Mouse (Mus musculus) heart, embryonic 16.5 days (tissue): ENCODE results near the gene Fam71e1. TPM values are rescaled to one million over a fixed set of nuclear protein-coding genes. Genes with fewer than 3 reads are reported as not detected.

Source experiments
- ATAC-seq: fragments of 200-750 bp; cut with Nextera tagmentation; replicated peaks from 2 replicates; pipeline ENCODE4 v1.8.0; 2017; ENCODE audit warnings: moderate number of reproducible peaks; ENCODE audit not compliant: insufficient read depth, low FRiP score; ENCODE audit errors: extremely low read depth
- H3K27ac ChIP-seq: fragments of 300-500 bp; sonication (generic); 2 replicates; pipeline ENCODE4 v1.5.1; 2014; ENCODE audit warnings: mild to moderate bottlenecking, low read length, control low read depth, moderate library complexity
- H3K27me3 ChIP-seq: fragments of 300-500 bp; sonication (generic); 2 replicates; pipeline ENCODE4 v1.6.1; 2014; ENCODE audit warnings: low read length, mixed read lengths; ENCODE audit not compliant: control insufficient read depth, insufficient read depth
- H3K36me3 ChIP-seq: fragments of 300-500 bp; sonication (generic); 2 replicates; pipeline ENCODE4 v1.6.1; 2014; ENCODE audit not compliant: control insufficient read depth, insufficient read depth
- H3K4me1 ChIP-seq: fragments of 300-500 bp; sonication (generic); 2 replicates; pipeline ENCODE4 v1.6.1; 2014; ENCODE audit warnings: low read length, mixed read lengths; ENCODE audit not compliant: control insufficient read depth, insufficient read depth
- H3K4me2 ChIP-seq: fragments of 300-500 bp; sonication (generic); 2 replicates; pipeline ENCODE4 v1.6.1; 2014; ENCODE audit warnings: low read depth, mild to moderate bottlenecking, control low read depth, low read length
- H3K4me3 ChIP-seq: fragments of 300-500 bp; sonication (generic); 2 replicates; pipeline ENCODE4 v1.5.1; 2014; ENCODE audit warnings: mild to moderate bottlenecking, control low read depth, low read length
- H3K9ac ChIP-seq: fragments of 300-500 bp; sonication (generic); 2 replicates; pipeline ENCODE4 v1.6.1; 2014; ENCODE audit warnings: low read length, control low read depth
- H3K9me3 ChIP-seq: fragments of 300-500 bp; sonication (generic); replicated peaks from 2 replicates; pipeline ENCODE4 v1.6.1; 2016; ENCODE audit warnings: low read length; ENCODE audit not compliant: control insufficient read depth
- WGBS: fragments of 180-500 bp; shearing (Covaris S2); extraction: QIAGEN DNeasy Blood & Tissue Kit; methylation state at CpG from one replicate; pipeline ENCODE4 v1.1.7; 2014; 5-methylcytosine and 5-hydroxymethylcytosine counted together
- polyA plus RNA-seq: library from polyadenylated mRNA; unstranded; fragments of >200 nt; fragmentation: Nextera tagmentation; extraction: Ambion mirVana; gene quantifications from 2 replicates; pipeline ENCODE4 v1.2.1, GENCODE M21; 2015

Gene Fam71e1
- polyA plus RNA-seq, 1 experiment from 2014 or later, result 6.8 TPM

- no peak for ATAC-seq
- WGBS, result 92% methylated on average over 5 of the region's 5 CpGs
- no peaks in the 10 kb centered on the region for H3K27me3 ChIP-seq
- no peak overlapping the region for H3K9ac ChIP-seq
- no peak overlapping the region for H3K27ac ChIP-seq
- no peaks in the 10 kb centered on the region for H3K9me3 ChIP-seq
- H3K4me2 ChIP-seq, result no peak overlapping the region
- no peak overlapping the region for H3K4me3 ChIP-seq
- peaks cover 14% of the 10 kb centered on the region for H3K4me1 ChIP-seq
- peaks cover 9% of the 10 kb centered on the region; the same call in 1 of the 2 replicates for H3K36me3 ChIP-seq
These were observed 5.0 kb upstream of the Fam71e1 start for GRCm38 (mm10) chr7:44491391-44491790.

GRCm38 (mm10) chr7:44492166-44492826 is 4.1 kb upstream of the Fam71e1 start:
- no peak overlapping the region for H3K27ac ChIP-seq
- H3K9me3 ChIP-seq, result no peaks in the 10 kb centered on the region
- H3K9ac ChIP-seq, result no peak overlapping the region
- WGBS, result 92% methylated on average over 21 of the region's 21 CpGs
- no peak overlapping the region for H3K4me3 ChIP-seq
- ATAC-seq, result no peak
- H3K27me3 ChIP-seq, result no peaks in the 10 kb centered on the region
- H3K4me1 ChIP-seq, result peaks cover 18% of the 10 kb centered on the region
- H3K4me2 ChIP-seq, result no peak overlapping the region
- peaks cover 9% of the 10 kb centered on the region; the same call in 1 of the 2 replicates for H3K36me3 ChIP-seq

- no peaks in the 10 kb centered on the region for H3K9me3 ChIP-seq
- 88% methylated on average over 12 of the region's 12 CpGs for WGBS
- peaks cover 9% of the 10 kb centered on the region; the same call in 1 of the 2 replicates for H3K36me3 ChIP-seq
- H3K4me3 ChIP-seq, result no peak overlapping the region
- H3K4me2 ChIP-seq, result no peak overlapping the region
- H3K27me3 ChIP-seq, result no peaks in the 10 kb centered on the region
- peaks cover 18% of the 10 kb centered on the region for H3K4me1 ChIP-seq
- no peak overlapping the region for H3K27ac ChIP-seq
- no peak for ATAC-seq
- no peak overlapping the region for H3K9ac ChIP-seq
These were observed 1.7 kb upstream of the Fam71e1 start for GRCm38 (mm10) chr7:44494681-44495080.

GRCm38 (mm10) chr7:44495086-44495485 is 1.3 kb upstream of the Fam71e1 start:
- Histone ChIP-seq H3K27me3 (peaks cover under 1% of the 10 kb centered on the region; the same call in 1 of the 2 replicates), H3K9me3 (no peaks in the 10 kb centered on the region), H3K36me3 (peaks cover 9% of the 10 kb centered on the region; the same call in 1 of the 2 replicates), H3K27ac (no peak overlapping the region), H3K4me2 (peak overlapping the region; percentile 76), H3K4me1 (peaks cover 17% of the 10 kb centered on the region), H3K9ac (peak overlapping the region; percentile 85), H3K4me3 (peak overlapping the region; percentile 72; the same call in 1 of the 2 replicates)
- WGBS, result 79% methylated on average over 7 of the region's 7 CpGs
- no peak for ATAC-seq

- H3K36me3 ChIP-seq, result peaks cover 8% of the 10 kb centered on the region; the same call in 1 of the 2 replicates
- H3K4me2 ChIP-seq, result peak overlapping the region; percentile 76
- H3K4me1 ChIP-seq, result peaks cover 15% of the 10 kb centered on the region
- H3K4me3 ChIP-seq, result peak overlapping the region; percentile 72
- under 1% methylated on average over 25 of the region's 26 CpGs for WGBS
- no peak for ATAC-seq
- peaks cover 3% of the 10 kb centered on the region; the same call in 1 of the 2 replicates for H3K27me3 ChIP-seq
- no peaks in the 10 kb centered on the region for H3K9me3 ChIP-seq
- peak overlapping the region; percentile 71 for H3K27ac ChIP-seq
- peak overlapping the region; percentile 74 for H3K9ac ChIP-seq
These were observed 359 bp downstream of the Fam71e1 start for GRCm38 (mm10) chr7:44496771-44497109.

- WGBS, result 89% methylated on average over 10 of the region's 10 CpGs
- H3K36me3 ChIP-seq, result peaks cover 3% of the 10 kb centered on the region; the same call in 1 of the 2 replicates
- peaks cover 15% of the 10 kb centered on the region for H3K4me1 ChIP-seq
- H3K9me3 ChIP-seq, result no peaks in the 10 kb centered on the region
- no peak for ATAC-seq
- H3K9ac ChIP-seq, result no peak overlapping the region
- H3K27me3 ChIP-seq, result peaks cover 3% of the 10 kb centered on the region; the same call in 1 of the 2 replicates
- no peak overlapping the region for H3K27ac ChIP-seq
- H3K4me3 ChIP-seq, result peak overlapping the region; percentile 72
- H3K4me2 ChIP-seq, result peak overlapping the region; percentile 76
These were observed 1.1 kb downstream of the Fam71e1 start for GRCm38 (mm10) chr7:44497361-44498055.

GRCm38 (mm10) chr7:44498922-44499321 is 2.5 kb downstream of the Fam71e1 start:
- no peak for ATAC-seq
- no peak overlapping the region for H3K27ac ChIP-seq
- 71% methylated on average over 1 of the region's 1 CpGs for WGBS
- H3K4me1 ChIP-seq, result peaks cover 15% of the 10 kb centered on the region
- no peaks in the 10 kb centered on the region for H3K9me3 ChIP-seq
- no peaks in the 10 kb centered on the region for H3K36me3 ChIP-seq
- H3K9ac ChIP-seq, result no peak overlapping the region
- H3K4me3 ChIP-seq, result no peak overlapping the region
- no peak overlapping the region for H3K4me2 ChIP-seq
- H3K27me3 ChIP-seq, result peaks cover 3% of the 10 kb centered on the region; the same call in 1 of the 2 replicates

- H3K27ac ChIP-seq, result no peak overlapping the region
- H3K9ac ChIP-seq, result no peak overlapping the region
- H3K4me2 ChIP-seq, result no peak overlapping the region
- 57% methylated on average over 20 of the region's 20 CpGs for WGBS
- H3K36me3 ChIP-seq, result no peaks in the 10 kb centered on the region
- ATAC-seq, result no peak
- peaks cover 3% of the 10 kb centered on the region; the same call in 1 of the 2 replicates for H3K27me3 ChIP-seq
- no peak overlapping the region for H3K4me3 ChIP-seq
- peaks cover 12% of the 10 kb centered on the region for H3K4me1 ChIP-seq
- H3K9me3 ChIP-seq, result peaks cover 3% of the 10 kb centered on the region; the same call in 1 of the 2 replicates
These were observed 3.7 kb downstream of the Fam71e1 start for GRCm38 (mm10) chr7:44500046-44500445.

- WGBS, result 28% methylated on average over 5 of the region's 5 CpGs
- H3K4me1 ChIP-seq, result peaks cover 4% of the 10 kb centered on the region; the same call in 1 of the 2 replicates
- peaks cover 3% of the 10 kb centered on the region; the same call in 1 of the 2 replicates for H3K27me3 ChIP-seq
- no peak overlapping the region for H3K4me2 ChIP-seq
- H3K4me3 ChIP-seq, result no peak overlapping the region
- no peaks in the 10 kb centered on the region for H3K36me3 ChIP-seq
- H3K27ac ChIP-seq, result no peak overlapping the region
- no peak overlapping the region for H3K9ac ChIP-seq
- ATAC-seq, result no peak
- peaks cover 3% of the 10 kb centered on the region; the same call in 1 of the 2 replicates for H3K9me3 ChIP-seq
These were observed 5.3 kb downstream of the Fam71e1 start for GRCm38 (mm10) chr7:44501563-44502115.
